Mouse (Mus musculus): Measurements from ENCODE around the gene Pde9a.

Pde9a gene

GRCm38 (mm10) chr17:31456723-31457567, 70.9 kb downstream of the Pde9a start:
- no peak for DNase-seq (ENCODE audit: extremely low read depth, low read depth, low spot score)

GRCm38 (mm10) chr17:31460416-31460815, 74.4 kb downstream of the Pde9a start:
- no peak for DNase-seq (ENCODE audit: extremely low read depth, low read depth, low spot score)

- DNase-seq (ENCODE audit: extremely low read depth, low read depth, low spot score): no peak
Measured at GRCm38 (mm10) chr17:31462506-31462905, 76.5 kb downstream of the Pde9a start.

- no peak for DNase-seq (ENCODE audit: extremely low read depth, low read depth, low spot score)
Measured at GRCm38 (mm10) chr17:31466854-31467253, 80.8 kb downstream of the Pde9a start.

GRCm38 (mm10) chr17:31468496-31468895, 82.5 kb downstream of the Pde9a start:
- DNase-seq (ENCODE audit: extremely low read depth, low read depth, low spot score): no peak

- no peak for DNase-seq (ENCODE audit: extremely low read depth, low read depth, low spot score)
Measured at GRCm38 (mm10) chr17:31470766-31471418, 84.9 kb downstream of the Pde9a start.

GRCm38 (mm10) chr17:31474388-31474787, 88.4 kb downstream of the Pde9a start:
- DNase-seq (ENCODE audit: extremely low read depth, low read depth, low spot score): no peak

- no peak for DNase-seq (ENCODE audit: extremely low read depth, low read depth, low spot score)
Measured at GRCm38 (mm10) chr17:31478606-31479005, 92.6 kb downstream of the Pde9a start.

GRCm38 (mm10) chr17:31479108-31479844, 93.3 kb downstream of the Pde9a start:
- DNase-seq (ENCODE audit: extremely low read depth, low read depth, low spot score): no peak

- no peak for DNase-seq (ENCODE audit: extremely low read depth, low read depth, low spot score)
Measured at GRCm38 (mm10) chr17:31486616-31487198, 100.7 kb downstream of the Pde9a start.

- no peak for DNase-seq (ENCODE audit: extremely low read depth, low read depth, low spot score)
Measured at GRCm38 (mm10) chr17:31487433-31488060, 101.5 kb downstream of the Pde9a start.

- no peak for DNase-seq (ENCODE audit: extremely low read depth, low read depth, low spot score)
Measured at GRCm38 (mm10) chr17:31491355-31491754, 105.3 kb downstream of the Pde9a start.

- no peak for DNase-seq (ENCODE audit: extremely low read depth, low read depth, low spot score)
Measured at GRCm38 (mm10) chr17:31492416-31492815, 106.4 kb downstream of the Pde9a start.

GRCm38 (mm10) chr17:31494989-31495388, 109.0 kb downstream of the Pde9a start:
- no peak for DNase-seq (ENCODE audit: extremely low read depth, low read depth, low spot score)

- DNase-seq (ENCODE audit: extremely low read depth, low read depth, low spot score): no peak
Measured at GRCm38 (mm10) chr17:31497726-31498125, 111.7 kb downstream of the Pde9a start.

GRCm38 (mm10) chr17:31499725-31500124, 113.7 kb downstream of the Pde9a start:
- no peak for DNase-seq (ENCODE audit: extremely low read depth, low read depth, low spot score)

- DNase-seq (ENCODE audit: extremely low read depth, low read depth, low spot score): no peak
Measured at GRCm38 (mm10) chr17:31500416-31500815, 114.4 kb downstream of the Pde9a start.

- no peak for DNase-seq (ENCODE audit: extremely low read depth, low read depth, low spot score)
Measured at GRCm38 (mm10) chr17:31500908-31501307, 114.9 kb downstream of the Pde9a start.

GRCm38 (mm10) chr17:31502261-31502927, 116.4 kb downstream of the Pde9a start:
- no peak for DNase-seq (ENCODE audit: extremely low read depth, low read depth, low spot score)

GRCm38 (mm10) chr17:31503337-31503736, 117.3 kb downstream of the Pde9a start:
- DNase-seq (ENCODE audit: extremely low read depth, low read depth, low spot score): no peak
